Mouse (Mus musculus): ENCODE data around the gene D5Ertd579e. TPM values are rescaled to one million over a fixed set of nuclear protein-coding genes. Genes with fewer than 3 reads are reported as not detected.

The D5Ertd579e gene
- polyA plus RNA-seq, 1 experiment, result 56.7 TPM

DNA sequence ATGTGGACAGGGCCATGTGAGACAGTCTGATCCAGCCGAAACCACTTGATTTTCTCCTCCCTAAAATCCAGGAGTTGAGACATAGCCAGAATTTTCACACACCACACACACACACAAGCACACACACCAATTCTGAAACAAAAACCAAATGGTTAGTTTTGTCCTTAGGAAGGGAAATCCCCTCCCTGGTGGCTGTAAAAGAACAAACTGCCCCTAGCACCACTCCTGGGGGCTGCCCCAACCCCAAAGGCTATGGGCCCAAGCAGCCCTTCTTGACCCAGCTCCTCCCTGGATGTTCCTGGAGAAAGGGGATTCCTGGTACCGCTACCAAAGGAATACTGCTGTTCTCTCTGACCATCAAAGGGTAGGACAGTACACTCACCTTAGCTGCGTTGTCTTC is 119.4 kb downstream of the D5Ertd579e start:
- Histone ChIP-seq H3K4me3 (ENCODE audit: insufficient read depth, low read length) (no peak overlapping the region), H3K27ac (ENCODE audit: insufficient read depth, low read length) (no peak overlapping the region), H3K4me1 (ENCODE audit: control insufficient read depth, insufficient read depth, low read length) (peaks cover 6% of the 10 kb centered on the region)
- TF ChIP-seq POLR2A (IDR thresholded peaks at IDR 0.05; ENCODE audit: low read depth, low read length) (no peak), CTCF (IDR thresholded peaks at IDR 0.05; ENCODE audit: borderline replicate concordance, insufficient read depth, low read length) (no peak)

GRCm38 (mm10) chr5:36575745-36576144 is 120.1 kb downstream of the D5Ertd579e start:
- Histone ChIP-seq H3K27ac (ENCODE audit: insufficient read depth, low read length) (no peak overlapping the region), H3K4me1 (ENCODE audit: control insufficient read depth, insufficient read depth, low read length) (peaks cover 6% of the 10 kb centered on the region), H3K4me3 (ENCODE audit: insufficient read depth, low read length) (no peak overlapping the region)
- TF ChIP-seq POLR2A (IDR thresholded peaks at IDR 0.05; ENCODE audit: low read depth, low read length) (no peak), CTCF (IDR thresholded peaks at IDR 0.05; ENCODE audit: borderline replicate concordance, insufficient read depth, low read length) (no peak)

GRCm38 (mm10) chr5:36575227-36575626 is 120.6 kb downstream of the D5Ertd579e start:
- peak overlapping the region; percentile 58; the same call in 1 of the 2 replicates for H3K27ac ChIP-seq (ENCODE audit: insufficient read depth, low read length)
- H3K4me1 ChIP-seq (ENCODE audit: control insufficient read depth, insufficient read depth, low read length), result peaks cover 6% of the 10 kb centered on the region
- H3K4me3 ChIP-seq (ENCODE audit: insufficient read depth, low read length), result no peak overlapping the region
- TF ChIP-seq POLR2A (IDR thresholded peaks at IDR 0.05; ENCODE audit: low read depth, low read length) (no peak), CTCF (IDR thresholded peaks at IDR 0.05; ENCODE audit: borderline replicate concordance, insufficient read depth, low read length) (no peak)

DNA sequence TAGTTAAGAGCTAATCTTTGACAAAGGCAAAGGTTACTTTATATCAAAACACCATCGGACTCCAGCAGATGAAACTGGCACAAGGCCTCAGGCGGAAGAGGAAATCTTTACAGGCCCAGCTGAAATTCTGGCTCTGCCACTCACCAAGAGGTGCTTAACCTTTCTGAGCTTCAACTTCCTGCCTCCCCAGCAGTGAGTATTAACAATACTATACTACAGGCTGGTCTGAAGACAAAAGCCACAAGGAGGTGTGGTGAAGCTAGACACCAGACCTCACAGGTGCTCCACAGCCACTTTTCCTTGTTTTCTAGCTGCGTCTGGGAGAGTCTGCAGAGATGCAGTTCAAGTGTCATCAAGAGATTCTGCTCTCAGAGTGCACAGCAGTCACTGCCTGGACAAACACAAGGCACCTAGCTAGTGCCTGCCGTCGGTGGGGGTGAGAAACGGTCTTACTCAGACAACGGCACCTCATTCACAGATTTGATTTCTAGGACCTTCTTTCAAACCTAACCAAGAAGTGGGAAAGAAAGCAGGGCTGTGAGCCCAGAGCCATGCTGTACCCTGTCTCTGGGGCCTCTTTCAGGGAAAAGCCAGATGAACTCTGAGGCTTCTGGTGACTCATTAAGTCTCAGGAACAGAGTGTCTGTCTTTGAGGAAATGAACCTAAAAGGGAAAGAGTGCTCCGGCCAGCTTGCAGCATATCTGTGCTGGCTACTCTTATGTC is 121.5 kb downstream of the D5Ertd579e start:
- Histone ChIP-seq H3K4me3 (ENCODE audit: insufficient read depth, low read length) (no peak overlapping the region), H3K4me1 (ENCODE audit: control insufficient read depth, insufficient read depth, low read length) (peaks cover 6% of the 10 kb centered on the region), H3K27ac (ENCODE audit: insufficient read depth, low read length) (peak overlapping the region; percentile 58)
- TF ChIP-seq CTCF (IDR thresholded peaks at IDR 0.05; ENCODE audit: borderline replicate concordance, insufficient read depth, low read length) (no peak), POLR2A (IDR thresholded peaks at IDR 0.05; ENCODE audit: low read depth, low read length) (no peak)

- H3K4me3 ChIP-seq (ENCODE audit: insufficient read depth, low read length), result no peak overlapping the region
- H3K27ac ChIP-seq (ENCODE audit: insufficient read depth, low read length), result no peak overlapping the region
- H3K4me1 ChIP-seq (ENCODE audit: control insufficient read depth, insufficient read depth, low read length), result peaks cover 6% of the 10 kb centered on the region
- TF ChIP-seq POLR2A (IDR thresholded peaks at IDR 0.05; ENCODE audit: low read depth, low read length), result no peak
- TF ChIP-seq CTCF (IDR thresholded peaks at IDR 0.05; ENCODE audit: borderline replicate concordance, insufficient read depth, low read length), result no peak
Observed at GRCm38 (mm10) chr5:36573354-36573753, 122.5 kb downstream of the D5Ertd579e start.

- H3K27ac ChIP-seq (ENCODE audit: insufficient read depth, low read length), result no peak overlapping the region
- no peak overlapping the region for H3K4me3 ChIP-seq (ENCODE audit: insufficient read depth, low read length)
- peaks cover 6% of the 10 kb centered on the region for H3K4me1 ChIP-seq (ENCODE audit: control insufficient read depth, insufficient read depth, low read length)
- TF ChIP-seq CTCF (IDR thresholded peaks at IDR 0.05; ENCODE audit: borderline replicate concordance, insufficient read depth, low read length) (no peak), POLR2A (IDR thresholded peaks at IDR 0.05; ENCODE audit: low read depth, low read length) (no peak)
Observed at GRCm38 (mm10) chr5:36571371-36571770, 124.5 kb downstream of the D5Ertd579e start.

DNA sequence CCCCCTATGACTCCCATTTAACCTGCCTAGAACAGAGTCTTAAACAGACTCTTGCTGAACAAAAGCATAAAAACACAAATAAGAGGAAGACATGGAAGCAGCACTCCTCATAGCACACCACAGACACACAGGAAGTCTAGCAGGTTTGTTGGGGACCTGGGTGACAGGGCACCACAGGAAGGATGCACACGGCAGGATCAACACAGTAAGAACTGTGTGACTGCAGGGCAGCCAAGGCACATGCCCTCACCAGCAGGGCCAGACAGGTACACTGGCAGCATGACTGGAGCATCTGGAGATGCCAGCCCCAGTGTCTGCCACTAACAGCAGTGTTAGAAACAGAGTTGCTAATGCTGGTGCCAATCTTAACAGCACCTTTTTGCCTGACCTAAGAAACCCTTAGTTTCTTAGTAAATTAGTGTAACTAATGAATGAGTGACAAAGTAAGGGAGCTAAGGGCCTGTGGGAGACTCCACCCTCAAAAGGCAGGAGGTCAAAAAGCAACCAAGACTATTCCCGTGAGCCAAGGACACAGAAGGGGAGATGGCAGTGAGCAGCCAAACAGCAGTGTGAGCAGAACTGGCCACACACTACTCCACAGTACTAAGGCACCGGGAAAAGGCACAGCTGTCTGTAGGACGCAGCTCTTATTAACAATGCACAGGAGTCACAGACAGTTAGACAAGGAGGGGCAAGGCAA is 125.1 kb downstream of the D5Ertd579e start:
- TF ChIP-seq CTCF (IDR thresholded peaks at IDR 0.05; ENCODE audit: borderline replicate concordance, insufficient read depth, low read length), result no peak
- no peak for TF ChIP-seq POLR2A (IDR thresholded peaks at IDR 0.05; ENCODE audit: low read depth, low read length)
- Histone ChIP-seq H3K27ac (ENCODE audit: insufficient read depth, low read length) (no peak overlapping the region), H3K4me3 (ENCODE audit: insufficient read depth, low read length) (no peak overlapping the region), H3K4me1 (ENCODE audit: control insufficient read depth, insufficient read depth, low read length) (peaks cover 6% of the 10 kb centered on the region)

- no peak overlapping the region for H3K27ac ChIP-seq (ENCODE audit: insufficient read depth, low read length)
- H3K4me3 ChIP-seq (ENCODE audit: insufficient read depth, low read length), result no peak overlapping the region
- TF ChIP-seq POLR2A (IDR thresholded peaks at IDR 0.05; ENCODE audit: low read depth, low read length) (no peak), CTCF (IDR thresholded peaks at IDR 0.05; ENCODE audit: borderline replicate concordance, insufficient read depth, low read length) (no peak)
- peaks cover 6% of the 10 kb centered on the region for H3K4me1 ChIP-seq (ENCODE audit: control insufficient read depth, insufficient read depth, low read length)
Observed at GRCm38 (mm10) chr5:36570098-36570497, 125.7 kb downstream of the D5Ertd579e start.

GRCm38 (mm10) chr5:36568118-36568517 is 127.7 kb downstream of the D5Ertd579e start:
- TF ChIP-seq POLR2A (IDR thresholded peaks at IDR 0.05; ENCODE audit: low read depth, low read length) (no peak), CTCF (IDR thresholded peaks at IDR 0.05; ENCODE audit: borderline replicate concordance, insufficient read depth, low read length) (no peak)
- Histone ChIP-seq H3K27ac (ENCODE audit: insufficient read depth, low read length) (no peak overlapping the region), H3K4me3 (ENCODE audit: insufficient read depth, low read length) (no peak overlapping the region), H3K4me1 (ENCODE audit: control insufficient read depth, insufficient read depth, low read length) (no peaks in the 10 kb centered on the region)

- Histone ChIP-seq H3K4me3 (ENCODE audit: insufficient read depth, low read length) (no peak overlapping the region), H3K4me1 (ENCODE audit: control insufficient read depth, insufficient read depth, low read length) (no peaks in the 10 kb centered on the region), H3K27ac (ENCODE audit: insufficient read depth, low read length) (no peak overlapping the region)
- TF ChIP-seq POLR2A (IDR thresholded peaks at IDR 0.05; ENCODE audit: low read depth, low read length) (no peak), CTCF (IDR thresholded peaks at IDR 0.05; ENCODE audit: borderline replicate concordance, insufficient read depth, low read length) (no peak)
Observed at GRCm38 (mm10) chr5:36567627-36568026, 128.2 kb downstream of the D5Ertd579e start.
